Mouse (Mus musculus) erythroblast, embryonic 14.5 days (primary cell): ENCODE results near the gene Pla2r1.

Experiments used
- GATA1 ChIP-seq: IDR thresholded peaks from 2 replicates; pipeline ENCODE4 v1.6.1; 2012; ENCODE audit warnings: low read length, inconsistent platforms, mixed read lengths
- TAL1 ChIP-seq: IDR thresholded peaks from 3 replicates; pipeline ENCODE4 v1.6.1; 2012; ENCODE audit warnings: low read length, inconsistent platforms, mixed read lengths

DNA sequence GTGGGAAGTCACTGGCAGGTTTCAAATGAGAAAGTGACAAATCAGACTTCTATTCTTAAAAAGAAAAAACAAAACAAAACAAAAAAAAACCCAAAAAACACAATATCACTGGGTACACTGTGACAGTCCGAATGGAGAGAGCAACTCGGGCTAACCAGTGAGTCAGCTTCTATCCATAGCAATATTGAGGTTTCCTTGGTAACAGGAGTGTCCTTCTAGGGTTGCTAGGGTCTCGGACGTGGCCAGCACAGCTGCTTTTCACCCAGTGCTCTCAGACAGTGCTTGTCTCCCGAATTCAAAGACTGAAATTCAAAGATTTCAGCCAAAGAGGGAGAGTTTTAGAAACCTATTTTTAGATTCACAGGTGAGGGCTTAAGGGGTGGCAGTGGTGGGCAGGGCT, 20.6 kb downstream of the Pla2r1 start:
- no peak for TF ChIP-seq GATA1
- TF ChIP-seq TAL1, result no peak
